Mouse (Mus musculus) hindbrain, postnatal 0 days (tissue): ENCODE measurements around the gene Erich3. TPM values are rescaled to one million over a fixed set of nuclear protein-coding genes. Genes with fewer than 3 reads are reported as not detected.
"Not testable (repeated sequence)": the region's sequence is repeated elsewhere in the genome, so short reads cannot be mapped to it uniquely, and the experiment has no call there.

ENCODE experiments used
- ATAC-seq: fragments of 200-750 bp; cut with Nextera tagmentation; 2 replicates; pipeline ENCODE4 v1.8.0; 2017; ENCODE audit warnings: mild to moderate bottlenecking, moderate TSS enrichment, moderate library complexity
- DNase-seq: peaks from one replicate; pipeline ENCODE4 v3.0.0-alpha.2; 2015; ENCODE audit warnings: low spot score
- H3K27ac ChIP-seq: fragments of 300-500 bp; sonication (generic); 2 replicates; pipeline ENCODE4 v1.5.1; 2014; ENCODE audit warnings: mild to moderate bottlenecking
- H3K27me3 ChIP-seq: fragments of 300-500 bp; sonication (generic); 2 replicates; pipeline ENCODE4 v1.6.1; 2014; ENCODE audit warnings: low read length, mixed read lengths; ENCODE audit not compliant: insufficient read depth
- H3K36me3 ChIP-seq: fragments of 300-500 bp; sonication (generic); 2 replicates; pipeline ENCODE4 v1.6.1; 2014; ENCODE audit warnings: low read length, mixed read lengths; ENCODE audit not compliant: insufficient read depth
- H3K4me1 ChIP-seq: fragments of 300-500 bp; sonication (generic); 2 replicates; pipeline ENCODE4 v1.6.1; 2014; ENCODE audit warnings: antibody characterized with exemption, low read length, mixed read lengths; ENCODE audit not compliant: insufficient read depth
- H3K4me2 ChIP-seq: fragments of 300-500 bp; sonication (generic); 2 replicates; pipeline ENCODE4 v1.6.1; 2014; ENCODE audit warnings: low read depth, mild to moderate bottlenecking, low read length, moderate library complexity, mixed read lengths
- H3K4me3 ChIP-seq: fragments of 300-500 bp; sonication (generic); 2 replicates; pipeline ENCODE4 v1.5.1; 2014; ENCODE audit warnings: low read length
- H3K9ac ChIP-seq: fragments of 300-500 bp; sonication (generic); replicated peaks from 2 replicates; pipeline ENCODE4 v1.6.1; 2014; ENCODE audit warnings: mild to moderate bottlenecking, low read length, moderate library complexity, mixed read lengths
- H3K9me3 ChIP-seq: fragments of 300-500 bp; sonication (generic); 2 replicates; pipeline ENCODE4 v1.6.1; 2016; ENCODE audit warnings: low read length, mixed read lengths
- CTCF ChIP-seq: IDR thresholded peaks from 2 replicates; pipeline ENCODE4 v1.5.1; 2016; ENCODE audit warnings: antibody characterized with exemption, control low read depth, low read depth
- WGBS: fragments of 180-500 bp; shearing (Covaris S2); extraction: QIAGEN DNeasy Blood & Tissue Kit; methylation state at CpG from one replicate; pipeline ENCODE4 v1.1.7; 2014; 5-methylcytosine and 5-hydroxymethylcytosine counted together
- polyA plus RNA-seq: library from polyadenylated mRNA; unstranded; fragments of >200 nt; fragmentation: Nextera tagmentation; extraction: Ambion mirVana; gene quantifications from 2 replicates; pipeline ENCODE4 v1.2.1, GENCODE M21; 2015
- total RNA-seq: library from RNA; depleted of rRNA; stranded (reverse); fragments of >200 nt; gene quantifications from 2 replicates; pipeline ENCODE4 v1.2.3, GENCODE M21; 2014; rRNA removed

The Erich3 gene
- total RNA-seq (2.0 and 2.7 TPM in 2 replicates), polyA plus RNA-seq (2.5 and 3.1 TPM in 2 replicates)

GRCm38 (mm10) chr3:154663545-154663944 lies at the start of gene Erich3:
Erich3 (plus strand) TSS chr3:154663859.
- Histone ChIP-seq H3K27ac (peak within 1 kb of the TSS; percentile 87), H3K27me3 (no peaks in the 10 kb centered on the region), H3K9ac (peak within 1 kb of the TSS; percentile 56), H3K9me3 (no peaks in the 10 kb centered on the region), H3K4me3 (peak within 1 kb of the TSS; percentile 37), H3K36me3 (no peaks in the 10 kb centered on the region), H3K4me2 (peak within 1 kb of the TSS; percentile 76), H3K4me1 (peaks cover 13% of the 10 kb centered on the region; the same call in 1 of the 2 replicates)
- WGBS = 11% methylated on average over 7 of the region's 7 CpGs
- ATAC-seq (peak; percentile 48), DNase-seq (no peak)
- no peak for TF ChIP-seq CTCF

DNA sequence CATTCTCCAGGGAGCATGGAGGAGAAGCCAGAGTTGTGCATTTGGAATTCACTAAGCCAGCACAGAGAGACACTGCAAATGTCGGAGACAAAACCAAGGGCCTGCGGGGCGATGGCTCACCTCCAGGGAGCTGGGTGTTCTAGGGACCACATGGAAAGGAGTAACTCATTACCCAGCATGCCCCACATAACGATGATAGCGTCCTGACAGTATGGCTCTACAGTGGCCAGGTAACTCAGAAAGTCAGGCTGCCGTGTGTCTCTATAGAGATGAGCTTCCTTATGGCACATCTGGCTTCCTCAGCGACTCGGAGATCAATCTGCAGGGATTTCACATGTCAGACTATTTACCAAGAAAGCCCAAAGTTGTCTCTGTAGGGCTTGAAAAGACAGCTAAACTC lies 48.9 kb upstream of the Erich3 start:
- H3K4me2 ChIP-seq = no peak overlapping the region
- no peak overlapping the region for H3K27ac ChIP-seq
- H3K4me3 ChIP-seq = no peak overlapping the region
- 88% methylated on average over 8 of the region's 8 CpGs for WGBS
- H3K4me1 ChIP-seq = no peaks in the 10 kb centered on the region
- no peaks in the 10 kb centered on the region for H3K9me3 ChIP-seq
- ATAC-seq (no peak), DNase-seq (no peak)
- no peaks in the 10 kb centered on the region for H3K27me3 ChIP-seq
- no peak for TF ChIP-seq CTCF
- no peaks in the 10 kb centered on the region for H3K36me3 ChIP-seq
- no peak overlapping the region for H3K9ac ChIP-seq

- Histone ChIP-seq H3K4me2 (no peak overlapping the region), H3K4me1 (no peaks in the 10 kb centered on the region), H3K4me3 (no peak overlapping the region), H3K27ac (no peak overlapping the region), H3K9me3 (no peaks in the 10 kb centered on the region), H3K36me3 (no peaks in the 10 kb centered on the region), H3K27me3 (no peaks in the 10 kb centered on the region), H3K9ac (no peak overlapping the region)
- no peak for ATAC-seq
- no peak for DNase-seq
- TF ChIP-seq CTCF = no peak
- WGBS = 87% methylated on average over 7 of the region's 7 CpGs
These were observed 48.4 kb upstream of the Erich3 start for GRCm38 (mm10) chr3:154615304-154615703.

DNA sequence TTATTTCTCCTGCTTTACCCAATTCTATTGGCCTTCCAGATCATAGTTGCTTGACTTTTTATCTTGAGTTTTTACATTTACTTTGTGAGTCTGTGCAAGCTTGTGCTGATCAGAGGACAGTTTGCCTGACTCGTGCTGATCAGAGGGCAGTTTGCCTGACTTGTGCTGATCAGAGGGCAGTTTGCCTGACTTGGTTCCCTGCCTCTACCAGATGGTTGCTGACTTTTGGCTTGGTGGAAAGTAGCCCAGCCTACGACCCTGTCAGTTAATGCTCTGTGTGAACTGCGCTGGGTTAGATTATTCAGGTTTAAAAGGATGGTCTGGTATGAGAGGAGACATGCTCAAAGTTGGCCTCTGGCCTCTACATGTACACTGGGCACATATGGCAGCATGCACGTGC lies 47.6 kb upstream of the Erich3 start:
- no peaks in the 10 kb centered on the region for H3K27me3 ChIP-seq
- H3K9ac ChIP-seq = no peak overlapping the region
- no peaks in the 10 kb centered on the region for H3K9me3 ChIP-seq
- H3K36me3 ChIP-seq = no peaks in the 10 kb centered on the region
- no peaks in the 10 kb centered on the region for H3K4me1 ChIP-seq
- H3K4me2 ChIP-seq = no peak overlapping the region
- H3K4me3 ChIP-seq = no peak overlapping the region
- TF ChIP-seq CTCF = no peak
- 91% methylated on average over 4 of the region's 4 CpGs for WGBS
- DNase-seq = no peak
- no peak for ATAC-seq
- no peak overlapping the region for H3K27ac ChIP-seq

- no peaks in the 10 kb centered on the region for H3K36me3 ChIP-seq
- no peak overlapping the region for H3K4me2 ChIP-seq
- ATAC-seq (peak; percentile 49; the same call in 1 of the 2 replicates), DNase-seq (no peak)
- H3K27me3 ChIP-seq = no peaks in the 10 kb centered on the region
- H3K4me1 ChIP-seq = no peaks in the 10 kb centered on the region
- H3K9me3 ChIP-seq = no peaks in the 10 kb centered on the region
- no peak overlapping the region for H3K9ac ChIP-seq
- H3K4me3 ChIP-seq = no peak overlapping the region
- H3K27ac ChIP-seq = no peak overlapping the region
- no peak for TF ChIP-seq CTCF
These were observed 35.4 kb upstream of the Erich3 start for GRCm38 (mm10) chr3:154628284-154628683.

DNA sequence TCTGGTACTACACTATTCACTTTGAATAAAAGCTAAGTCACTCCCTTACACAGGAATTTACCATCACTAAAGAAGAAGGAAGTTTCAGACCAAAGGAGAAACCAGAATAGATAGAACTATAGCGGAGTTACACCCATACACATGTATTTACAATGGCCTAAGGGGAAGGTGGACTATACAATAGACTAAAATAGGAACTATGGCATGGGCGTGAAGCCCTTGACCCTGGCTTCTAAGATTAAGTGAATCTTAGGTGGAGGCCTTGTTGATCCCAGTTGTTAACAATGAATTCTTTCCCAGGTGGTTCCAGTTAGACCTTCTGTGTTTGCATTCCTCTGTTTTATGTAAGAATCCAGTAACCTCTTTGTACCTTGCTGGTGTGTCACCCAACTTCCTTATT lies 32.4 kb upstream of the Erich3 start:
- not testable (repeated sequence) for H3K27me3 ChIP-seq, H3K36me3 ChIP-seq, H3K4me2 ChIP-seq, H3K9ac ChIP-seq, H3K27ac ChIP-seq, ATAC-seq, H3K4me3 ChIP-seq, H3K4me1 ChIP-seq, DNase-seq, H3K9me3 ChIP-seq
- WGBS = 96% methylated on average over 2 of the region's 2 CpGs

DNA sequence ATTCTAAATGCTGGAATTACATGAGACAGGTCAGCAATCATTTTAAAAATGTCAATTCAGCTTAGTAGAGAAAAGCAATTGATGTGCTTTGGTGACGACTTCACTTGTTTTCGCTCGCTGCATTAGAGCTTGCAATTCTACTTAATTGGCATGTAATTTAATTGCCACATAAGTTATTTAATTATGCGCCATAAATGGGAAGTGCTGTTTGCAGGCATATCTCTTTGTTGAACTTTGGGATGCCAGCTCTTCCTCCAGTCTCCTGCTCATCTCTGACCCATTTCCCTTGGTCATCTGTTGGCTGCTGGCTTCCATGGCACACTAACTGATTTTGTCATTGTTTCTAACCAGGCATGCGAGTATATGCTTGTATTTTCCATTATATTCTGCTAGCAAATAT lies 30.6 kb upstream of the Erich3 start:
- H3K9ac ChIP-seq = no peak overlapping the region
- H3K27me3 ChIP-seq = no peaks in the 10 kb centered on the region
- H3K36me3 ChIP-seq = no peaks in the 10 kb centered on the region
- no peak for TF ChIP-seq CTCF
- WGBS = 66% methylated on average over 5 of the region's 5 CpGs
- no peak overlapping the region for H3K4me2 ChIP-seq
- no peak for DNase-seq
- no peaks in the 10 kb centered on the region for H3K4me1 ChIP-seq
- H3K4me3 ChIP-seq = no peak overlapping the region
- ATAC-seq = no peak
- H3K27ac ChIP-seq = no peak overlapping the region
- no peaks in the 10 kb centered on the region for H3K9me3 ChIP-seq
